Mouse (Mus musculus): ENCODE measurements at regions not wholly inside any gene's neighbourhood (a gene's known extent, or its start where the extent isn't known, plus 50 kb on each side); places are given as distances from the start of the nearest gene placed in this dataset.
"Not testable (repeated sequence)": the region's sequence is repeated elsewhere in the genome, so short reads cannot be mapped to it uniquely, and the experiment has no call there.

- DNase-seq (ENCODE audit: low spot score in 2 of 2): no peak
Observed at GRCm38 (mm10) chr10:20891426-20891825, 60.9 kb upstream of the Ahi1 start.

- DNase-seq (ENCODE audit: low spot score in 2 of 2): no peak
Observed at GRCm38 (mm10) chr10:20883618-20884017, 68.7 kb upstream of the Ahi1 start.

DNA sequence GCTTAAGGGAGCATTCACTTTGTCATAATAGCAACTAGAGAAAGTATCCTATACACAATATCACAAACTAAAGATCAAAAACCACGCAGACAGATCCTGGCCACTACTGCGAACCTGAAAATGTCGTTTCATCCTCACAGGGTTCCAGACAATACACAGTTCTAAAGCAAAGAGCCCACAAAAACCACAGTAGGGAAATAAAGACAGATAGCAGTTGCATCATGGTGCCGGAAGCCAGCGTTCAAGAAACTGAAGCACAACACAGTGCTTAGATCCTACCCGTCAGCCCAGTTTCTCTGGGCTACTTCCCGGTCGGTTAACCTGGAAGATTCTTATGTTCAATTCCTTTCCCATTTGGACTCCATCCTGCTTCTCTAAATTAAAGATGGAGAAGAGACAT is 69.7 kb upstream of the Ahi1 start:
- no peak for DNase-seq (ENCODE audit: low spot score in 2 of 2)

GRCm38 (mm10) chr10:20880251-20880650 is 72.1 kb upstream of the Ahi1 start:
- no peak for DNase-seq (ENCODE audit: low spot score in 2 of 2)

DNA sequence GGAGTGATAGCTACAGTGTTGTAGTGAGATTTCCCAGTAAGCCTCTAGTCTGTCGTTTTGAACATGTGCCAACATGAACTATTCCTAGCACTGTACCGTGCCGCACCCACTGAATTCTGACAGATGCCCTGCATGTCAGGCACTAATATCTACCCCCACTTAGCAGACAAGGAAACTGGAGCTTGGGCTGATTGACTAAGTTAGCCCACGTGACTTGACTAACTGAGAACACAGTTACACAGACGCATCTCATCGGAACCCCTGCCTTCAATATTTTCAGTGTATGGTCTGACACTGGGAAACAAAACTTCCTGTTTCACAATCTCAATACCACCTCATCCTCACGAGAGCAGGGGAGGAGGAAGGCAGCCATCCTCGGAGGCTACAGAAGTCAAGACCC is 72.9 kb upstream of the Ahi1 start:
- DNase-seq (ENCODE audit: low spot score in 2 of 2): no peak

GRCm38 (mm10) chr10:20867076-20867475 is 85.3 kb upstream of the Ahi1 start:
- DNase-seq (ENCODE audit: low spot score in 2 of 2): no peak

DNA sequence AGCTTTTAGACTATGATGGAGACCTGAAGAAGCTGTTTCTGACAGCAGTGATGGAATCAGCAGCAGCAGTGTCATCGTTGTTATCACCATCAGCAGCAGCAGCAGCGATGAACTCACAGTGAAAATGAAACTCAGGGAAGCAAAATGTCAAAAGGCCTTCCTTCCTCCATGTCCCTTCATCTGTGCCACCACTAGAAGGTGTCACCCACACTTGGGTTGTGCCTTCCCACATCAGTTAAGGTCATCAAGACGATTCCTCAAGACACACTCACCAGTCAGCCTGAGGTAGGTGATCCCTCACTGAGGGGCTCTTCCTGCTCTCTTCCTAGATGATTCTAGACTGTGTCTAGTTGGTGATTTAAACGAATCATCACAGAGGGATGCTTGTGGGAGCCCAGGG is 87.3 kb upstream of the Ahi1 start:
- no peak for DNase-seq (ENCODE audit: low spot score in 2 of 2)

DNA sequence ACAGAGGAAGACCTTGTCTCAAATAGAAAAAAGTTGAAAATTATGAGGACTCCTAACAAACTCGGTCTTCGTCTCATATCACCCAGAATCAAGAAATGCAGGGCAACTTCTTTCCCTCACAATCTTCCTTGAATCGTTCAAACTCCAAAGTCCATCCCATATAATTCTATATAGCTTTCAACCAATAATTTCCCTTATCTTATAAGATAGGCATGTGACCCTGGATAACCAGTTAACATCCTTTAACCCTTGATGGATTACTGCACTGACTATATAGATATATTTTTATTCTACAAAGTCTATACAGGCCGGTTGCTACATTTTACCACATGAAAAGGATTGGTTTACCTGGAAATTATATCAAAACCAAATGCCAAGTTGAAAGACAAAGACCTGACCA is 94.9 kb upstream of the Ahi1 start:
- DNase-seq (ENCODE audit: low spot score in 2 of 2): no peak

DNA sequence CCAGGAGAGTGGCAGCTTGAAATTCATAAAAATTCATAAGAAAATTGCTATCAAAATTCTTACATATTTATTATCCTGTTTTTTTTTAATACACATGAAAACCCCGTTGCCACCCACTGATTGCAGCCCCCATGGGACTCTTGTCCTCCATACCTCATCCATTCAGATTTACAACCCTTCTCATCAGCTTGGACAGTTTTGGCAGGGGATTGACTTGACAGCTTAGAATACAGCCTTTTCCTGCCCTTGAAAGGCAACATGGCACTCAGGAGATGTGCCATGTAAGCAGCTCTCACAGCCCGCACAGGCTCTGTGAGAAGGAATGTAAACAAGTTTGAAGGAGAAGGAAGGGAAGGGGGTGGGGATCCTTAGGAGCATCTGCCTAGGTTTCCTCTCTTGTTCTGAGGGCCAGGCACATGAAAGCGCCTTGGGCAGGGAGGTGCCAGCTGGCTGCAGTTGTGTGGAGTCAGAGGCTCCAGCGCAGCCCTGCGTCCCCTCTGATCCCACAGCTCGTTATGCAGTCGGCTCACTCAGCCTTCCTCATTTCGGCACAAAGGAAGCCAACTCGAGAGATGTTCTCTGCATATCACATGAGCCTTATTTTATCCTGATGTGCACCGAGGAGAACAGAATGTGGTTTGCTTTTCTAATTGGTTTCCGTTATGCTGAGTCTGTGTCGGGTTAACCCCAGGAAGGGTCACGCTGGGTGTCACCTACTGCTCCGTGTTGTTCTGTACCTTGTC is 97.6 kb upstream of the Ahi1 start:
- DNase-seq (ENCODE audit: low spot score in 2 of 2): peak; percentile 16 to 44

GRCm38 (mm10) chr10:20847287-20847686 is 105.1 kb upstream of the Ahi1 start:
- no peak for DNase-seq (ENCODE audit: low spot score in 2 of 2)

DNA sequence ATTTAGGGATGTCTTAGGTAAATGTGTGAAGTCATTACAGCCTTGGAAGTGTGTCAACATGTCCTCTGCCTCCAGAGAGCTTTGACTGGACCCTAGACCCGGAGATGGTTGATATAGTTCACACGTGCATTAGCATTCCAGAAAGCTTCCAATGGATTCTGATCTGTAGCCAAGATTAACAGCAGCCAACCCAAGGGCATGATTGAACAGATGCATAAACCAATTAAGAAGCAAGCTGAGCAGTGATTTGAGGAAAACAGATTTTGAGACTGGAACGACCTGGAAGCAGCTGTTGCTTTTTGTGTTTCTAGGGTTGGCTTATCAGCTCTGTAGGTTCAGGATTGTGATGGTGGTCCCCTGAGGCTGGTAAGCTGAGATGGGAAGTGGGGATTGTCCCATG is 109.1 kb upstream of the Ahi1 start:
- no peak for DNase-seq (ENCODE audit: low spot score in 2 of 2)

- DNase-seq (ENCODE audit: low spot score in 2 of 2): no peak
Observed at GRCm38 (mm10) chr10:20842131-20842530, 110.2 kb upstream of the Ahi1 start.

- no peak for DNase-seq (ENCODE audit: low spot score in 2 of 2)
Observed at GRCm38 (mm10) chr10:20841430-20842040, 110.8 kb upstream of the Ahi1 start.

GRCm38 (mm10) chr10:20838685-20839425 is 113.5 kb upstream of the Ahi1 start:
- no peak for DNase-seq (ENCODE audit: low spot score in 2 of 2)

- DNase-seq (ENCODE audit: low spot score in 2 of 2): not testable (repeated sequence)
Observed at GRCm38 (mm10) chr10:20836816-20837215, 111.9 kb upstream of the Pde7b start.

- no peak for DNase-seq (ENCODE audit: low spot score in 2 of 2)
Observed at GRCm38 (mm10) chr10:20834806-20835575, 110.1 kb upstream of the Pde7b start.

- DNase-seq (ENCODE audit: low spot score in 2 of 2): no peak
Observed at GRCm38 (mm10) chr10:20828304-20828703, 103.4 kb upstream of the Pde7b start.

GRCm38 (mm10) chr10:20827473-20827872 is 102.6 kb upstream of the Pde7b start:
- no peak for DNase-seq (ENCODE audit: low spot score in 2 of 2)

GRCm38 (mm10) chr10:20818548-20818947 is 93.7 kb upstream of the Pde7b start:
- no peak for DNase-seq (ENCODE audit: low spot score in 2 of 2)

- DNase-seq (ENCODE audit: low spot score in 2 of 2): peak; percentile 44 to 66
Observed at GRCm38 (mm10) chr10:20799792-20800191, 74.9 kb upstream of the Pde7b start.

DNA sequence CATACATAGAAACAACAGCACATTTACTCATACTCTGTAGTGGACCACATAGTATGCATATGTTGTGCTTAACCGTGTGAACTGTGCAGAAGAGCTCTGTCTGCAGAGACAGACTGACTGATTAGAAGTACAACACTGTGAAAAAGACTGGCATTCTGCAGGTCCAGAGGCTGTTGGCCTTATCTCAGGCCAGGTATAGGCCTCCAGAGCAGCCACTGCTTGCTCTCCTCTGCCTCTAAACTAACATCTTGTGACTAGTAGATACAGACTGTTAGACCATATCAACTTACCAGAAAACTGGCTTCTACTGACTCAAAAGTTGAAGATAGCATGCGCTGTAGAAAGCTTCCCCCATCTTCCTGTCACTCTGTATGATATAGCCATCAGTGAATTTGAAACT is 73.5 kb upstream of the Pde7b start:
- no peak for DNase-seq (ENCODE audit: low spot score in 2 of 2)

GRCm38 (mm10) chr10:20793956-20794355 is 69.1 kb upstream of the Pde7b start:
- no peak for DNase-seq (ENCODE audit: low spot score in 2 of 2)
